Mouse (Mus musculus) lung, adult 2 months (tissue): ENCODE data around the gene Olfr286.

Source experiments
- CTCF ChIP-seq: fragments of 200-500 bp; IDR thresholded peaks from 2 replicates; pipeline ENCODE4 v1.5.1; 2011; ENCODE audit warnings: mild to moderate bottlenecking, low read length, control low read depth; ENCODE audit not compliant: insufficient read depth
- POLR2A ChIP-seq: fragments of 200-500 bp; IDR thresholded peaks from 2 replicates; pipeline ENCODE4 v1.6.1; 2011; ENCODE audit warnings: low read depth, mild to moderate bottlenecking, control low read depth, low read length, borderline replicate concordance; ENCODE audit errors: extremely low read depth

- no peak for TF ChIP-seq POLR2A
- no peak for TF ChIP-seq CTCF
Observed at GRCm38 (mm10) chr15:98234350-98234749, at the start of gene Olfr286.
